Comparison of ENCODE assay signal across 9 mouse cellular contexts in the genomic region with DNA sequence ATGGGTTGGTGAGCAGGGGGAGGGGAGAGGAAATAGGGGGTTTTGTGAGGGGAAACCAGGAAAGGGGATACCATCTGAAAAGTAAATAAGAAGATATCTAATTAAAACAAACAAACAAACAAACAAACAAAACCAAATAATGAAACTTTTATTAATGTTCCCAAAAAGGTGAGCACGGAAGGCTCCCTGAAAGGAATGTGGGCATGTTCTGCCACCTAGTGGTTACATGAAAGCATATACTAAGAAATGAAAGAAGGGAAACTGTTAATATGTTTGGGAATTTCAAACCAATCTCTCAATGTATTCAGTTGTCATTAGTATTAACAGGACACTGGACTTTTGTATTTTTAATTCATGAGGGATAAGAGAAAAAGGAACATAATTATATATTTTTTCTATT. TPM values are rescaled to one million over a fixed set of nuclear protein-coding genes. Genes with fewer than 3 reads are reported as not detected.
DNase-seq lines count a peak whose midpoint lies in the region; ATAC-seq and TF ChIP-seq lines count a peak whose summit lies in the region.
"Had no signal": no experiment of that assay in that cellular context is flagged by ENCODE, and none has a peak within 500 bp of the region (broad histone marks: within the 10 kb centered on the region; RNA-seq: fewer than 3 reads in every experiment).

No protein-coding gene starts in this region.

- intact Hi-C loops in heart, adult 2 months (cut with DNase I): loop anchor here (1.0 kb wide), 2 partner anchors 330 to 460 kb away; no protein-coding TSS in a partner anchor

- TF ChIP-seq EP300 in heart, adult 2 months (IDR thresholded peaks at IDR 0.05; ENCODE audit: insufficient read depth, low read depth, low read length): no peak

- ATAC-seq in heart, embryonic 12.5 days (ENCODE audit: insufficient number of reproducible peaks, low FRiP score): no peak
- ATAC-seq in neural tube, embryonic 15.5 days (ENCODE audit: low FRiP score): no peak

- DNase-seq in heart, adult 18-20 months: peak; percentile 18 to 61
- peak; percentile 38 for DNase-seq in urinary bladder, postnatal 14 days (ENCODE audit: low spot score)
- no peak for DNase-seq in urinary bladder, postnatal 25 days (ENCODE audit: low spot score)
- no peak for DNase-seq in heart, adult 2 months
- peak; percentile 56 for DNase-seq in lung, postnatal 14 days
- DNase-seq in spleen, adult 12 weeks (ENCODE audit: low spot score): no peak

- H3K4me3 ChIP-seq in heart, embryonic 12.5 days: no peak overlapping the region
- H3K4me3 ChIP-seq in heart, adult 2 months: no peak overlapping the region
- H3K4me3 ChIP-seq in neural tube, embryonic 15.5 days (replicated peaks): no peak overlapping the region
- H3K4me3 ChIP-seq: lung, embryonic 15.5 days had no signal

- H3K4me1 ChIP-seq in heart, embryonic 12.5 days (replicated peaks): peaks cover 6% of the 10 kb centered on the region; the same call in 1 of the 2 replicates
- H3K4me1 ChIP-seq in heart, adult 2 months (ENCODE audit: control insufficient read depth, insufficient read depth, low read length): no peaks in the 10 kb centered on the region
- H3K4me1 ChIP-seq in neural tube, embryonic 15.5 days: no peaks in the 10 kb centered on the region
- H3K4me1 ChIP-seq: lung, embryonic 15.5 days had no signal

- no peaks in the 10 kb centered on the region for H3K36me3 ChIP-seq in heart, embryonic 12.5 days
- no peaks in the 10 kb centered on the region for H3K36me3 ChIP-seq in heart, adult 2 months (ENCODE audit: control insufficient read depth, insufficient read depth, low read length)
- no peaks in the 10 kb centered on the region for H3K36me3 ChIP-seq in neural tube, embryonic 15.5 days
- H3K36me3 ChIP-seq: lung, embryonic 15.5 days had no signal

- WGBS in heart, embryonic 12.5 days: 9% methylated on average over 1 of the region's 1 CpGs
- 2% methylated on average over 1 of the region's 1 CpGs for WGBS in heart, adult 2 months
- 0% methylated on average over 1 of the region's 1 CpGs for WGBS in neural tube, embryonic 15.5 days

- 0 out of 2 replicates have a peak, but pooled peaks cover 6% of the 10 kb centered on the region for H3K27me3 ChIP-seq in heart, embryonic 12.5 days (replicated peaks)
- no peaks in the 10 kb centered on the region for H3K27me3 ChIP-seq in heart, adult 2 months (ENCODE audit: control insufficient read depth, insufficient read depth, low read length)
- H3K27me3 ChIP-seq in neural tube, embryonic 15.5 days (replicated peaks): no peaks in the 10 kb centered on the region
- H3K27me3 ChIP-seq: lung, embryonic 15.5 days had no signal

- no peak for TF ChIP-seq POLR2A in heart, adult 2 months (IDR thresholded peaks at IDR 0.05; ENCODE audit: insufficient read depth, low read depth, low read length)

- no peak overlapping the region for H3K9ac ChIP-seq in heart, embryonic 12.5 days
- no peak overlapping the region for H3K9ac ChIP-seq in heart, adult 2 months (ENCODE audit: low read depth, low read length)
- no peak overlapping the region for H3K9ac ChIP-seq in neural tube, embryonic 15.5 days (replicated peaks)
- H3K9ac ChIP-seq: lung, embryonic 15.5 days had no signal

- no peak overlapping the region for H3K27ac ChIP-seq in heart, embryonic 12.5 days (ENCODE audit: poor library complexity, severe bottlenecking)
- H3K27ac ChIP-seq in heart, adult 2 months: no peak overlapping the region
- H3K27ac ChIP-seq in neural tube, embryonic 15.5 days (replicated peaks): no peak overlapping the region
- H3K27ac ChIP-seq: lung, embryonic 15.5 days had no signal

- peak; percentile 89 for TF ChIP-seq CTCF in heart, adult 2 months (IDR thresholded peaks at IDR 0.05)

- H3K9me3 ChIP-seq in heart, embryonic 12.5 days (replicated peaks): peaks cover 6% of the 10 kb centered on the region; the same call in 1 of the 2 replicates
- H3K9me3 ChIP-seq in neural tube, embryonic 15.5 days (replicated peaks): no peaks in the 10 kb centered on the region
- H3K9me3 ChIP-seq: lung, embryonic 15.5 days had no signal

- H3K4me2 ChIP-seq in heart, embryonic 12.5 days: no peak overlapping the region
- no peak overlapping the region for H3K4me2 ChIP-seq in neural tube, embryonic 15.5 days
- H3K4me2 ChIP-seq: lung, embryonic 15.5 days had no signal

- H3K79me2 ChIP-seq in heart, adult 2 months (replicated peaks; ENCODE audit: control insufficient read depth, insufficient read depth, low read length): no peaks in the 10 kb centered on the region

RNA-seq across cellular contexts. Expression of a gene that starts 10.3 kb away (rescaled TPM):
- under 1 TPM; 0.15 to 0.49 TPM for total RNA-seq in heart, adult 18-20 months (2021)
- 0.31 and 0.45 TPM in 2 replicates for polyA plus RNA-seq in heart, embryonic 12.5 days (2016; fragmentation: Nextera tagmentation; extraction: Ambion mirVana)
- under 1 TPM; 0.30 to 0.47 TPM for total RNA-seq in heart, adult 2 months (2021)
- 0.18 and 0.38 TPM in 2 replicates for polyA plus RNA-seq in heart, adult 2 months (2012; rRNA removed)
- polyA plus RNA-seq in neural tube, embryonic 15.5 days (2015; fragmentation: Nextera tagmentation; extraction: Ambion mirVana): 4.3 and 4.7 TPM in 2 replicates

RNA-seq across cellular contexts. Expression of a gene that starts 31.3 kb away (rescaled TPM):
- total RNA-seq in heart, adult 18-20 months (2021): 10 to 100 TPM; 36.4 to 44.5 TPM
- 38.1 and 38.2 TPM in 2 replicates for polyA plus RNA-seq in heart, embryonic 12.5 days (2016; fragmentation: Nextera tagmentation; extraction: Ambion mirVana)
- 10 to 100 TPM; 41.2 to 47.6 TPM for total RNA-seq in heart, adult 2 months (2021)
- polyA plus RNA-seq in heart, adult 2 months (2012; rRNA removed): 27.2 and 32.6 TPM in 2 replicates
- 6.6 and 10.1 TPM in 2 replicates for polyA plus RNA-seq in neural tube, embryonic 15.5 days (2015; fragmentation: Nextera tagmentation; extraction: Ambion mirVana)

Comparison
In these comparisons a context has a peak if more than half of its experiments do, and no peak if none do; other contexts are left out.
1. DNase-seq: peak in heart, adult 18-20 months (2 of 2), urinary bladder, postnatal 14 days (single experiment) and lung, postnatal 14 days (single experiment); none in urinary bladder, postnatal 25 days (single experiment), heart, adult 2 months (0 of 2) and spleen, adult 12 weeks (single experiment).